Mouse (Mus musculus) forebrain, embryonic 14.5 days (tissue): ENCODE measurements around the gene Use1. TPM values are rescaled to one million over a fixed set of nuclear protein-coding genes. Genes with fewer than 3 reads are reported as not detected.
A peak's percentile ranks its signal among the peaks of the same experiment; 100 is the strongest.

Experiments used
- ATAC-seq: fragments of 200-750 bp; cut with Nextera tagmentation; 2 replicates; pipeline ENCODE4 v1.8.0; 2017; ENCODE audit warnings: mild to moderate bottlenecking, moderate library complexity
- DNase-seq: peaks from one replicate; pipeline ENCODE4 v3.0.0-alpha.2; 2015; ENCODE audit warnings: low spot score
- H3K27ac ChIP-seq: fragments of 300-500 bp; sonication (generic); 2 replicates; pipeline ENCODE4 v1.5.1; 2014; ENCODE audit warnings: low read depth, mild to moderate bottlenecking, control low read depth, low read length, moderate library complexity
- H3K27me3 ChIP-seq: fragments of 300-500 bp; sonication (generic); replicated peaks from 2 replicates; pipeline ENCODE4 v1.6.1; 2014; ENCODE audit warnings: low read length, control low read depth, mixed read lengths; ENCODE audit not compliant: control insufficient read depth, insufficient read depth
- H3K36me3 ChIP-seq: fragments of 300-500 bp; sonication (generic); 2 replicates; pipeline ENCODE4 v1.6.1; 2014; ENCODE audit warnings: low read length, control low read depth; ENCODE audit not compliant: control insufficient read depth, insufficient read depth
- H3K4me1 ChIP-seq: fragments of 300-500 bp; sonication (generic); 2 replicates; pipeline ENCODE4 v1.6.1; 2014; ENCODE audit warnings: antibody characterized with exemption, low read length, control low read depth; ENCODE audit not compliant: control insufficient read depth, insufficient read depth
- H3K4me2 ChIP-seq: fragments of 300-500 bp; sonication (generic); 2 replicates; pipeline ENCODE4 v1.6.1; 2014; ENCODE audit warnings: mild to moderate bottlenecking, control low read depth, low read length
- H3K4me3 ChIP-seq: fragments of 300-500 bp; sonication (generic); 2 replicates; pipeline ENCODE4 v1.5.1; 2014; ENCODE audit warnings: low read depth, low read length, control low read depth
- H3K9ac ChIP-seq: fragments of 300-500 bp; sonication (generic); 2 replicates; pipeline ENCODE4 v1.6.1; 2014; ENCODE audit warnings: mild to moderate bottlenecking, low read length, control low read depth, moderate library complexity
- H3K9me3 ChIP-seq: fragments of 300-500 bp; sonication (generic); replicated peaks from 2 replicates; pipeline ENCODE4 v1.6.1; 2016; ENCODE audit warnings: low read length, control low read depth, mixed read lengths; ENCODE audit not compliant: control insufficient read depth
- WGBS: fragments of 180-500 bp; shearing (Covaris S2); extraction: QIAGEN DNeasy Blood & Tissue Kit; methylation state at CpG from one replicate; pipeline ENCODE4 v1.1.7; 2014; 5-methylcytosine and 5-hydroxymethylcytosine counted together
- polyA plus RNA-seq: library from polyadenylated mRNA; unstranded; fragments of >200 nt; fragmentation: Nextera tagmentation; extraction: Ambion mirVana; gene quantifications from 2 replicates; pipeline ENCODE4 v1.2.1, GENCODE M21; 2014

Gene Use1
- polyA plus RNA-seq, 1 experiment from 2014 or later = 121 TPM

DNA sequence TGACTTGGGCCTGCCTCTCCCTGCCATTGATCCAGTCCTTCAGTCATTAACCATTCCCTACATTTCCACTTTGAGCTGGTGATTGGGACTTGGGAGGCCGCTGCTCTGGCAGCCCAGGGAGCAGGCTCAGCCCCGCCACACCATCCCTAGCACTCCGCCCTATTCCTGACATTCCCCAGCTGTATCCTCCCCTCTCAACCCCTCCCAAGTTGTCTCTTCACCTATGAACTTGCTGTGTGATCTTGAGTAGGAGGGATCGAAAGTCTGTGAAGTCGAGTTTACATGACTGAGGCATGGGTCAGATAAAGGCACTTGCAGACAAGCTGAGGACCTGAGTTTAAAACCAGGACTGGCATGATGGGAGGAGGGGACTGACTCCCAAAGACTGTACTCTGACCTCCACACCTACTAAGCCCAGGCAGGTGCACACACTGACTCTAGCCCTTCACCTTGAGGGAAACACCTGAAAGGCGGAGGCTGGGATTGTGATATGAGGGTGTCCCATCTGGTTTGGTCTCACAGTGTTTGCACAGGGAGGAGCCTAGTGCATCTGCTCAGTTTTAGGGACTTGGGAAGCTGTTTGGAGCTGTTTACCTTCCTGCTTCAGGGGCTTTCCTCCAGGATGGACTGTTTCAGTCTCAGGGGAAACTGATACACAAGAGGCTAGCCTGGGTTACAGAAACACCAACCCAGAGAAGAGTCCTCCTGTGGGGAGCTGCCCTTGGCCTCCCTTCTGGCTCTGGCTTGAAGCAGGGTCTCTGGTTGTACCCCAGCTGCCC is 36.6 kb downstream of the Use1 start:
- H3K36me3 ChIP-seq = peaks cover 32% of the 10 kb centered on the region

DNA sequence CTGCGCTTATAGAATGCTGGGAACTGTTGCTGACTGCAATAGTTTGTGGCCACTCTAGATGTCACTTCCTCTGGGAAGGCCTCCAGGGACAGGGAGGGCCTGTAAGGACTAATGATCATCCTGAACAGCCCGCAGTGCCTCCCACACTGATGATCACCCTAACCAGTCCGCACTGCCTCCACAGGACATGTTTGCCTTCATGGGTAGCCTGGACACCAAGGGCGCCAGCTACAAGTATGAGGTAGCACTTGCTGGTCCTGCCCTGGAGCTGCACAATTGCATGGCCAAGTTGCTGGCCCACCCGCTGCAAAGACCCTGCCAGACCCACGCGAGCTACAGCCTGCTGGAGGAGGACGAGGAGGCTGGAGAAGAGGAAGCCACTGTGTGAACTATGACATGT is 37.4 kb downstream of the Use1 start:
- no peaks in the 10 kb centered on the region for H3K9me3 ChIP-seq
- no peak for ATAC-seq
- H3K9ac ChIP-seq = no peak overlapping the region
- WGBS = 90% methylated on average over 8 of the region's 8 CpGs
- H3K36me3 ChIP-seq = peaks cover 32% of the 10 kb centered on the region
- no peak overlapping the region for H3K4me2 ChIP-seq
- H3K27me3 ChIP-seq = no peaks in the 10 kb centered on the region
- H3K4me3 ChIP-seq = no peak overlapping the region
- H3K27ac ChIP-seq = no peak overlapping the region
- peaks cover 11% of the 10 kb centered on the region for H3K4me1 ChIP-seq
- no peak for DNase-seq

More for the DNA sequence above, 36.6 kb downstream of the Use1 start:
- 79% methylated on average over 6 of the region's 6 CpGs for WGBS
- Histone ChIP-seq H3K27ac (no peak overlapping the region), H3K4me1 (peaks cover 11% of the 10 kb centered on the region), H3K9ac (no peak overlapping the region), H3K9me3 (no peaks in the 10 kb centered on the region), H3K4me2 (no peak overlapping the region), H3K4me3 (no peak overlapping the region), H3K27me3 (no peaks in the 10 kb centered on the region)
- DNase-seq = no peak
- no peak for ATAC-seq

GRCm38 (mm10) chr8:71404951-71405351 is 38.3 kb downstream of the Use1 start:
- DNase-seq (no peak), ATAC-seq (no peak)
- Histone ChIP-seq H3K4me2 (no peak overlapping the region), H3K4me3 (no peak overlapping the region), H3K27me3 (no peaks in the 10 kb centered on the region), H3K4me1 (peaks cover 11% of the 10 kb centered on the region), H3K9ac (no peak overlapping the region), H3K9me3 (no peaks in the 10 kb centered on the region), H3K27ac (no peak overlapping the region), H3K36me3 (peaks cover 32% of the 10 kb centered on the region)
- 88% methylated on average over 9 of the region's 9 CpGs for WGBS

GRCm38 (mm10) chr8:71405401-71406098 is 38.9 kb downstream of the Use1 start, which contains the start of gene Ankle1:
TSS of gene Ankle1 (plus strand) at chr8:71406010.
- Histone ChIP-seq H3K27me3 (no peaks in the 10 kb centered on the region), H3K9me3 (no peaks in the 10 kb centered on the region), H3K4me3 (peak within 1 kb of the TSS; percentile 55), H3K9ac (peak within 1 kb of the TSS; percentile 66), H3K27ac (no peak within 1 kb of the TSS; the same call in 1 of the 2 replicates), H3K36me3 (peaks cover 32% of the 10 kb centered on the region), H3K4me1 (peaks cover 11% of the 10 kb centered on the region), H3K4me2 (peak within 1 kb of the TSS; percentile 89)
- 17% methylated on average over 33 of the region's 33 CpGs for WGBS
- DNase-seq = peak; percentile 93
- peak; percentile 93 for ATAC-seq

- Histone ChIP-seq H3K36me3 (peaks cover 30% of the 10 kb centered on the region), H3K4me1 (peaks cover 11% of the 10 kb centered on the region), H3K9ac (peak overlapping the region; percentile 66), H3K9me3 (no peaks in the 10 kb centered on the region), H3K4me2 (peak overlapping the region; percentile 89), H3K27ac (no peak overlapping the region; the same call in 1 of the 2 replicates), H3K4me3 (peak overlapping the region; percentile 55), H3K27me3 (no peaks in the 10 kb centered on the region)
- WGBS = under 1% methylated on average over 55 of the region's 55 CpGs
- ATAC-seq (peak; percentile 69), DNase-seq (peak; percentile 53)
Measured at GRCm38 (mm10) chr8:71406099-71407015, 39.7 kb downstream of the Use1 start.

DNA sequence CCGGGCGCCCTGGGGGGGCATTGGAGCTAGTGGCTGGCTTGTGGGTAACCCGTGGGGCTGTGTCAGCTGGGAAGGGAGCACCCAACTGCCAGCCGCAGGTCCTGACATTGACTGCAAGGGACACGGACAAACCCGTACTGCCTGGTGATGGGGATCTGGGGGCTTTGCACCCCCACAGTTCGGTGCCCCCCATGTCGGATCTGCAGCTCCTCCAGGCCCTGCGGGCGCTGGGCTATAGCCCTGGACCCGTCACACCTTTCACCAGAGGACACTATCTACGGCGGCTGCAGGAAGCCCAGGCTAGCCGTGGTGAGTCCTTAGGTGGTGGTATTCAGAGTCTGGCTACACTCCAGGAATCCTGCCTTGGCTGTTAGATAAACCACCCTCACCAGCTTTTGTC is 40.8 kb downstream of the Use1 start:
- H3K4me2 ChIP-seq = peak overlapping the region; percentile 89; the same call in 1 of the 2 replicates

GRCm38 (mm10) chr8:71408231-71408630 is 41.6 kb downstream of the Use1 start:
- H3K4me3 ChIP-seq = no peak overlapping the region
- no peaks in the 10 kb centered on the region for H3K9me3 ChIP-seq
- no peak for DNase-seq
- H3K27ac ChIP-seq = no peak overlapping the region
- WGBS = 92% methylated on average over 4 of the region's 4 CpGs
- no peaks in the 10 kb centered on the region for H3K27me3 ChIP-seq
- peaks cover 11% of the 10 kb centered on the region for H3K4me1 ChIP-seq
- H3K4me2 ChIP-seq = no peak overlapping the region
- H3K9ac ChIP-seq = no peak overlapping the region
- ATAC-seq = no peak
- peaks cover 27% of the 10 kb centered on the region for H3K36me3 ChIP-seq

More for the DNA sequence above, 40.8 kb downstream of the Use1 start:
- Histone ChIP-seq H3K27ac (no peak overlapping the region), H3K36me3 (peaks cover 30% of the 10 kb centered on the region), H3K4me1 (peaks cover 11% of the 10 kb centered on the region), H3K4me3 (no peak overlapping the region), H3K27me3 (no peaks in the 10 kb centered on the region), H3K9me3 (no peaks in the 10 kb centered on the region), H3K9ac (no peak overlapping the region)
- no peak for DNase-seq
- no peak for ATAC-seq
- WGBS = 92% methylated on average over 14 of the region's 14 CpGs

- DNase-seq (no peak), ATAC-seq (no peak)
- H3K9me3 ChIP-seq = no peaks in the 10 kb centered on the region
- no peak overlapping the region for H3K4me3 ChIP-seq
- H3K4me1 ChIP-seq = peaks cover 1% of the 10 kb centered on the region
- no peak overlapping the region for H3K27ac ChIP-seq
- peaks cover 27% of the 10 kb centered on the region for H3K36me3 ChIP-seq
- H3K4me2 ChIP-seq = no peak overlapping the region
- WGBS = 51% methylated on average over 11 of the region's 11 CpGs
- H3K27me3 ChIP-seq = no peaks in the 10 kb centered on the region
- no peak overlapping the region for H3K9ac ChIP-seq
Measured at GRCm38 (mm10) chr8:71411535-71412273, 45.1 kb downstream of the Use1 start.
